Mouse (Mus musculus) cerebral cortex, adult 2 months (tissue): ENCODE results near the gene Ncaph.

Experiments
- WGBS: fragments of 180-500 bp; shearing (Covaris S2); methylation state at CpG from one replicate; pipeline ENCODE4 v1.1.7; 2018; 5-methylcytosine and 5-hydroxymethylcytosine counted together

The Ncaph gene

DNA sequence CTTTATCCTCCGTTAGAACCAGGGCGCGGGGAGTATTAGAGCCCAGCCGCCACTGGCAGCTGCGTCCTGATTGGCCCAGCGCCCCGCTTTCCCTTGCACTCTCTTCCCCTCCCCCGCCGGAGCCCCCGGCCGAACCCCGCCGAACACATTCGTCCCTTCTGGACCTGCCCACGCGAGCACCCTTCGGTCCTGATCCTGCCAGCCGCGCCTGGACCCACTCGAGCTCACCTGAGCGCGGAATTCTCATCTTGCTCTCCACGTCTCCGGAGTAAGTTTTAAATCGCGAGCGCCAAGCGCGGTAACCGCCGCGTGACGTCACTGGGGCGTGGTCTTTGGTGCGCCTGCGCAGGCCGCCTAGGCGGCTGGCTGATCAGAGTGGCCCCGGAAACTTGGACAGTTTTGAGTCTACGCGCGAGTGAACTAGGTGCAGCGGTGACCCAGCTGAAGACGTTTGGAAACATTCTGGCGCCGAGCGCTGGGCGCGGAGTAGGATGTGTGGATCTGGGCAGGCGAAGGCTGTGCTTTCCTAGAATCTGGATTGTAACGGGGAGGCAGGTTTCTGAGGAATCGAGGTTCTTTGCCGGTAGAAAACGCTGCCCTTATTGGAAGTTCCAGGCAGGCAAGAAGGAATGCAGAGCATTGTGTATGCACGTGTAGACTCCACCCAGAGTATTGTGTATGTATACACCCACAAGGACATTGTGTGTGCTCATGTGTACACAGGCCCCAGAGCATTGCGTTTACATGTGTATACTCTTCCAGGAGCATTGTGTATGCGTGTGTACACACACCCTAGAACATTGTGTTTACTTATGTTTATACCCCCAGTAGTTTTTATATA, at the start of gene Ncaph:
TSS of gene Ncaph (minus strand) at position 334 of the 841 bp plus-strand sequence.
- WGBS: under 1% methylated on average over 57 of the region's 57 CpGs

DNA sequence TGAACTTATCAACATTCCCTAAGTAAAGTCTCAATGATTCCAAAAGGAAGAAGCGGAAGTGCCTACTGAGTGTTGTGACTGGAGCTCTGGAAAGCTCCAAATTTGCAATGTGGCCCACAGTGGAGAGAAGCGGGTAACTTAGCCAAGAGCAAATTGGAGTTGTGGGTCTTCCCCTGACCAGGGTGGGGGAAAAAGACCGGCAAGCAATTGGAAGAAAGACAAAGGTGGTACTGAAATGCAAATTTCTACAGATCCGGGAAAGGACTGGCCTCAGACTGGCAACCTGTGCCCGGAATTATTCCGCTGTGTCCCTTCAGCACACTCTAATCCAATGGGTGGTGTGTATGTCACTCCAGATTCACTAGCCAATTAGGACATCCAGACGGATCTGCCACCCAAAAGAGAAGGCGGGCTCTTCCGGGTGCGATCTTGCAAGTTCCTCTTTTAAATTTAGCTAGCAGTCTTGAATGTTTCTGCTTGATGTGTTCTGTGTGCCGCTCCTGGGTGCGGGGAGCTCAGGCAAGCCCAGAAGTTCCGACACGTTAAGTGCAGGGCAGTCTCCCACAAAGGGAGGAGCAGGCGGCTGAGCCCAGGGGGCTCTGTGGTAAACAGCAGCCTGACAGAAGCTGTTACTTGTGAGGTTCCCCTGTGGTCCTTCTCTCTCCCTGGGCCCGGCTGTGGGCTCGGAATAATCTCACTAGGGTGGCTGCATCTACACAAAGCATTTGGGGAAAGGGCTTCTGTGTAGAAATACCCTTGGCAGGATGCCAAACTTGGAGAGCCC, 49.0 kb upstream of the Ncaph start:
- WGBS: under 1% methylated on average over 17 of the region's 17 CpGs

DNA sequence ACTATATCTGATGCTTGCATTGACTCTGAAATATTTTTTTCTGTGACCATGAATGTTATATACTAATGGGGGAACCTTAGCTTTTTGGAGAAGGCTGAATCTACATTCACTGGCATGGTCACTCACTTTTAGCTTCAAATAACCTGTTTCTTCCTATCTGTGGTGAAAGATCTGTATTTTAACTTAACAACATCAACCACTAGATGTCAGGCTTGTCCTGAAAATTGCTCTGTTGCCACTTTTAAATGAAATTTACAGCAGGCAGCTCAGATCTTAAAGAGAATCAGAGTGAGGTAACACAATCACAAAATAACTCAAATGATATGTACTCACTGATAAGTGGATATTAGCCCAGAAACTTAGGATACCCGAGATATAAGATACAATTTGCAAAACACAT, 32.5 kb upstream of the Ncaph start:
- 6% methylated on average over 1 of the region's 1 CpGs for WGBS

DNA sequence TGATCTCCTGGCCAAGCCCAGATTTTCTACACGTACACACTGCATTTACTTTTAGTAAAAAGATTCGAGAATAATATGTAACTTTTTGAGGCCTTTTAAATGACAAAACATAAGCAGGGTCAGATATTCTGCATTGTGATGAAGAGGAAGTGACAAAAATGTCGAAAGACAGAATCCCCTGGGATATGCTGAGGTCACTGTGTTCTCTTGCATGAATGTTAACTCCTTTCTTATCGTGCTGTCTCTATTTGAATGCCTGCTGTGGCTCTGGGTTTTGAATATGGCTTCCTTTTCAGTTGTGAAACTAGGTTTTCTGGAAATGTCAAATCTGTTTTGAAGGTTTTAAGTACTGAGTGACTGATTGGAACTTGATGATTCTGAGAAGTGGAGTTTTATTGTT, 31.9 kb upstream of the Ncaph start:
- 66% methylated on average over 4 of the region's 4 CpGs for WGBS

DNA sequence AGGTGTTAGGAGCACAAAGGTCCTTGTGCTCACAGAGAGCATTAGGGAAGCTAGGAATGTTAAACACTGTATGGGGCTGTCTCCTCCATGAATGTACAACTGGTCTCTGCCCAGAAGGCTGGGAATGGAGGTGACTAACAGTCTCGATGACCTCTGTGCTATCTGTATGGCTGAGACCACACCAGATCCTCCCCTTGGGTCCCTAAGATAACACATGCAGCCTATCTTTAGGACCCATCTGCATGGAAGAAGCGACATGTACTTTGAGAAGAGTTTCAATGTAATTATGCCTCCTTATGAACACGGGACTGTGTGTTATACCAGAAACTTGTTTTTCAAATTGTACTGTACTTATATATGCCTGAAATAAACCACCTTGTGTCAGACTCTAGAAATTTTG, 11.9 kb upstream of the Ncaph start:
- 87% methylated on average over 3 of the region's 3 CpGs for WGBS

DNA sequence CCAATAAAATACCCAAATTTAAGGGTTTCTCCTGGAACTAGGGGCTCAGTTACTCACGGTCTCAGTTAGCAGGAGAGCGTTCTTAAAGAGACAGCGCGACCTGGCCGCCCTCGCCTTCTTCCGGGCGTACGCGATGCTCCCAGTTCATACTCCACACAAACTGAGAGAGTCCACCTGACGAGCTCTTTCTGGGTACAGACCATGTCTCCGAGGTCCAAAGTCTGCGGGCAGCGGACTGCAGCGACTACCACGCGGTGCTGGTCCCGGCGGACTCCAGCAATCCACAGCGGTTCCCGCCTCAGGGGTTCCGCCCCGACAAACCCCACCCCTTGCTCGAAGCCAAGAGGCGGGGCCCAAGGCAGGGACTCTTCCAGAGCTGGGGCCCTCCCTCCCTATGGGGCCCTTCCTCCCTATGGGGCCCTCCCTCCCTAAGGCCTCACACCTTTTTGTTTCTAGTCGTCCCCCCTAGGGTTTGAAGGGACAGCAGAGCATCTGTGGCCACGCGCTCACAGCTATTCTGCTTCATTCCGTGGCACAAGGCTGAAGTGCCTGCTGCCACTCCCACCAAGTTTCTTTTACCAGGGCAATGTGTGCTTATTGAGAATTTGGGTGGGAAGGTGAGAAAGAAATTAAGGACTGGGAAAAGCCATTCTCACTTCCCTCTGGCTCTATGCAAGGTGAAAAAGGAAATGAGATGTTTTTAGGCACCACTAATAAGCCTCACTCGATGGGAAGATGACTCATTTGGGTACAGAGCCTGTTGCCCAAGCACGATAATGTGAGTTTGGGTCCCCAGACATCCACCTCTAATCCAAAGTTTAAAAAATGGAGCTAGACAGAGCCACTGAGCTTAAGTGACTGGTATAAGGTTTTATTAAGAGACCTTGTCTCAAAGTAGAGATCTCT, 9.7 kb upstream of the Ncaph start, which contains the start of gene Itpripl1:
TSS of gene Itpripl1 (minus strand) at position 285 of the 906 bp plus-strand sequence.
- WGBS: 4% methylated on average over 31 of the region's 31 CpGs

DNA sequence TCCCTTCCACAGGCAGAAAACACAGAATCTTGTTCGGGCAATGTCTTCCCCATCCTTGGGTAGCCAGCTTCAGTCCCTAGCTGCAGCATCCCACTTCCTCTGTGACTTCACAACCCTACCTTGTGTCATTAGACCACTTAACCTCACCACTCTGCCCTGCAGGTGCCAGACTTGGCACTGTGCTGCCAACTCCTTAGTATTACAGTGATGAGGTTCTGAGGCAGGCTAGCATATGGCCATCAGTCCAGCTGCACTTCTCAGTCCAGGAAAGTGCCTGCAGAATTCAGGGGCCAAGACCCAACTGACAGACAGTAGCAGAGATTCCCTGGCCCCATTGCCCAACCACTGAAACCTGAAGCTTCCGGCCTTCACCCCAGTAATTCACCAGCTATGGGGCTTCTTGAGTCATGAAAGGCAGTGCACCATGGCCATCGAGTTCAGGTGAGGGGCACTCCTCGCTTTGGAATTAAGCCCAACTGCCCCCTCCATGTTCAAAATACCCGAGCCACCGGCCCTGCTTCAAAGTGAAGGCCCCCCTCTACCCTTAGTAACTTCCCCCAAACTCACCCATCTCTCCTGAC, 8.9 kb upstream of the Ncaph start:
- 28% methylated on average over 6 of the region's 6 CpGs for WGBS

DNA sequence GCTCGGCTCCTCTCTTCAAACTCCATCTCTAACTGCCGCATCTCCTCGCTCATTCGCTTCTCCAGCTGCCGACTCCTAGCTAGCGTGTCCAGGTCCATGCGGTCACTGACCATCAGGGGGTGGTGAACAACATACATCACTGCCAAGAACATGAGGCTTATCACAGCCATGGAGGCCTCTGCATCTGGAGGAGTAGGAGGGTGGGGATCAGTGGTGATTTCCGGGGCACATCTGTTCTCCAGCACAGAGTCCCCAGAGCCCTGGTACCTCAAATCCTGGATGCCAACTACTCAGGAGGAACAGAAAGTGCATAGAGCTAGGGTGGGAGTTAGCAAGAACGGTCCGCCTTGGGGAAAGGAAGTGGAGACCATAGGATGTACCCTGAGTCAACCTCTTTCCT, 8.3 kb upstream of the Ncaph start:
- WGBS: 81% methylated on average over 10 of the region's 10 CpGs

DNA sequence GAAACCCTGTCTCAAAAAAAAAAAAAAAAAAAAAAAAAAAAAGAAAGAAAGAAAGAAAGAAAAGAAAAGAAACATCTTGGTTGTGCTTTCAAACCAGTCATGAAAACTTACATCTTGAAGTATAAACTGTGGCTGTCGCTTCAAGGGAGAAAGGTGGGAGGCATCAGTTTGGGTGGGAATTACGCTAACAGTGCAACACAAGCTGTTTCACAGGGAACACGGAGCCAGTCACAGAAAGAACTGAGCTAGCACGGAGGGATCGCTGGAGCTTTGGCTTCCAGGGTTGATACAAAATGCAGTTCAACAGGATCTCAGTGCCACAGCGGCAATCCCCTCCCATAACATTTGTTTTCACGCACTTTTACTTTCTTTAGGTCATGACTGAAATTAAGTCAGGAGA, 6.3 kb upstream of the Ncaph start:
- 62% methylated on average over 7 of the region's 7 CpGs for WGBS

DNA sequence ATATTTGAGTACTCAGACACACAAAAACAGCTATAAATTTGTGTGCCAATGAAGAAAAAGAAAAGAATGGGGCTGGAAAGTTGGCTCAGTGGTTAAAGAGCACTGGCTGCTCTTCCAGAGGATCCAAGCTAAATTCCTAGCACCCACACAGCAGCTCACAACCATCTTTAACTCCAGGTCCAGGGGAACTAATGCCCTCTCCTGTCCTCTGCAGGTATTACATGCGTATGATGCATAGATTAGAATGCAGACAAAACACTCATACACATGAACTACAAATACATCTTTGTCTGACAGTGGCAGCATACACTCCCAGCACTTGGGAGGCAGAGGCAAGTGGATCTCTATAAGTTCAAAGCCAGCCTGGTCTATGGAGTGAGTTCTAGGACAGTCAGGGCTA, 5.9 kb upstream of the Ncaph start:
- 96% methylated on average over 1 of the region's 1 CpGs for WGBS

DNA sequence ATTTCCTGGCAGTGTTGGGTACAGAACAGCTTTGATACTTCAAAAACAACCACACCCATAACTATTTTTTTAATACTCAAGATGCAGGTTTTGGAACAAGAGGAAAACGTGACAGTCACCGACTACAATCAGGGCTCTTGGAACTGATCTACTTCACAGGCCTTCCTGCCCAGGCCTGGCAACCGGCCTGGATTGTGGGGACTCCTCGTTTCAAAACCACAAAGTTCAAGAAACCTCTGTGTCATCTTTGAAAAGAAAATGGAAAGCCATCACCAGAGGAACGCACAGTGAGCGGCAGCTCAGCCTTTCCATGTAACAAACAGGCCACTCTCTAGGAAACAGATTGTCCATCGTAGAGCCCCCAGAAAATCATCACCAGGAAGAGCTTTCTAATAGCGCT, 5.3 kb upstream of the Ncaph start:
- WGBS: 83% methylated on average over 8 of the region's 8 CpGs

DNA sequence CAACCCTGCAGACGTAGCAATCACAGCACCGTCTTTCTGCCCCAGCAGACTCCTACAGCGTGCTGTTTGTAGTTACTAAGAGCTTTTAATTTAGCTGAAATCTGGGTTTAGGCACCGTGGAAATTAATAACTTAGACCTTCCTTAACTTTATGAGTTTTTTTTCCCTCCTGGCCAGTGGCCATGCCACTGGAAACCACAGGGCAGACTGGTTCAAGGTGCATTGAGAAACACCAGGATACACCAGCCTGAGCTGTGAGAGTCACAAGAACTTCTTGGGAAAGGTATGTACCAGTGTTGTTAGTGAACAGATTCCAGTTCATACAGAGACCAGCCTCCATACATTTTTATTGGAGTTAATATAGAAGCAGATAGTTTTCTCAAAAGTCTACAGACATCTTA, 4.7 kb upstream of the Ncaph start:
- 86% methylated on average over 4 of the region's 4 CpGs for WGBS

DNA sequence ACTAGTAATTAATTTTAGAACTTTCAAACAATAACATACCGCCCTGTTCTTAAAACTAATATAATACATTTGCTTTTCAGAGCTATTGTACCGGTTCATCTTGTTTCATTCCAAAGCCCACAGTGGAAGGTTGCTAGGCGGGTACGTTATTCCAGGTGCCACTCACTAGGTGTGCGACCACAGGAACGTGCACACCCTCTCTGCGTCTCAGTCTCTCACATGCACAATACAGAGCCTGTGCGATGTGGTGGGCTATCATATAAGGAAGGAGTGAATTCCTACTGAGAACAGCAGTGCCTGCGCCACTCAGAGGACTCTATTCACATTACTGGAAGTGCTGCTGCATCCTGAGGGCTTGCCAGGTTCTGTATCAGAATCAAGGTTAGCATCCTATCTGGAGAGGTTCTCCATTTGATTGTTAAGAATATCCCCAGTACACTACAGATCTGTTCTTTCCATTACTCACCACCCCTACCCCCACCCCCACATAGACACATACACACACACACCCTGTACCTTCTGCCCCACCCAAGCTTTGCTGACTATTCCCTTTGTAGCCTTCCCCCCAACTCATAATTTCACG, 4.2 kb upstream of the Ncaph start:
- WGBS: 70% methylated on average over 10 of the region's 10 CpGs

DNA sequence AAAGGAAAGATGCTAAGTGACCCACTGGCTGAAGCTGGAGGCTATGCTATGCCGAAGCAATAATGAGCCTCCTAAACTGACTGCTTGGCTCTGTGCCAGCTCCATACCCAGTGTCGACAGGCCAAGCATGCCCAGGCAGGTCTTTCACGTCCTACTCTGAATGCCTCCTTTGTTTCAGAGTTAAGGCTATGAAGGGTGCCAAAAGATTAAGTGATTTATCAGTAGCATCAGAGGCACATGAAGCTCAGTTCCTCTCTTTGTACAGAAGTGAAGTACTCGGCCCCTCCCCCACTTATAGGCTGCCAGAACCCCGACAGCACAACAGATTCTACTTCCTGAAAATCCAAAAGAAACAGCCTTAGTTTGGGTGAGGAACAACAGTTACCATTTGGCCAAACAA, 3.2 kb upstream of the Ncaph start:
- 13% methylated on average over 5 of the region's 5 CpGs for WGBS

DNA sequence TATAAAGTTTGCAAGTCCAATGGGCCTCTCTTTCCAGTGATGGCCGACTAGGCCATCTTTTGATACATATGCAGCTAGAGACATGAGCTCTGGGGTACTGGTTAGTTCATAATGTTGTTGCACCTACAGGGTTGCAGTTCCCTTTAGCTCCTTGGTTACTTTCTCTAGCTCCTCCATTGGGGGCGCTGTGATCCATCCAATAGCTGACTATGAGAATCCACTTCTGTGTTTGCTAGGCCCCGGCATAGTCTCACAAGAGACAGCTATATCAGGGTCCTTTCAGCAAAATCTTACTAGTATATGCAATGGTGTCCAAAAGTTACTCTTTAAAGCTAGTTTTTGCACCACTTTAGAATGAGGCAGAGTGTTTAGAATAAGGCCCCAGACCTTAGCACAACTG, 1.5 kb upstream of the Ncaph start:
- 40% methylated on average over 3 of the region's 3 CpGs for WGBS

DNA sequence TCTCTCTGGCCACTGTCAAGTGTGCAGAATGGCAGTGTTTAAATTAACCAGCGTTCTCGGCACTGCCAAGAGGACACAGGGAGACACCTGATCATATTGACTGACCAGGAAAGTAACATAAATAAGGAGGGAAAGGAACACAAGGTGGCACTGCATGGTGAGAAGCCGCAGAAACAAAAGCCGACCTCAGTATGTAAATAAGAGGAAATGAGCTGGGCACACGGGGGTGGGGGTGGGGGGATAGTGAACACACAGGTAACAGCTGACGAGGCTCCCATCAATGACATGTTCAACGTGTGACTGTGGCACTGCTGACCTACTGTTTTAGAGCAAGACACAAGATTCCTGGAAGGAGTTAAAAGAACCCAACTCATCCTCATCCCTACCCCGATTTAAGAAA, 2.4 kb downstream of the Ncaph start:
- WGBS: 62% methylated on average over 8 of the region's 8 CpGs

DNA sequence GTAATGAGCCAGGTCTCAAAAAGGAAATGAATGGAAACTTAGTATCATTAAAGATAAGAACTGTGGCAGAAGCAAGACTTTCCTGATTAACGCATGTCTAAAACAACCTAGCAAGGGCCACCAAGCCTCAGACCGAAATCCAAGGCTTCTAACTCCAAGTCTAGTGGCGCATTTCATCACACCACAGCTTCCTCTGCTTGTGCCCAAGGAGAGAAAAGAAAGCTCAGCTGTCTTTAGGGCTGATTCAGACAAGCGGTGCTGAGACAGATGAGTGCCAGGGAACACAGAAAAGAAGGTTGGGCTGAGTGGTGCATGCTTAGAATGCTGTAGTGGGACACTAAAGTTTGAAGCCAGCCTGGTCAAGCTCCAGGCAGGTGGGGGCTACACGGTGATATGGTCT, 4.8 kb downstream of the Ncaph start:
- 70% methylated on average over 5 of the region's 5 CpGs for WGBS

DNA sequence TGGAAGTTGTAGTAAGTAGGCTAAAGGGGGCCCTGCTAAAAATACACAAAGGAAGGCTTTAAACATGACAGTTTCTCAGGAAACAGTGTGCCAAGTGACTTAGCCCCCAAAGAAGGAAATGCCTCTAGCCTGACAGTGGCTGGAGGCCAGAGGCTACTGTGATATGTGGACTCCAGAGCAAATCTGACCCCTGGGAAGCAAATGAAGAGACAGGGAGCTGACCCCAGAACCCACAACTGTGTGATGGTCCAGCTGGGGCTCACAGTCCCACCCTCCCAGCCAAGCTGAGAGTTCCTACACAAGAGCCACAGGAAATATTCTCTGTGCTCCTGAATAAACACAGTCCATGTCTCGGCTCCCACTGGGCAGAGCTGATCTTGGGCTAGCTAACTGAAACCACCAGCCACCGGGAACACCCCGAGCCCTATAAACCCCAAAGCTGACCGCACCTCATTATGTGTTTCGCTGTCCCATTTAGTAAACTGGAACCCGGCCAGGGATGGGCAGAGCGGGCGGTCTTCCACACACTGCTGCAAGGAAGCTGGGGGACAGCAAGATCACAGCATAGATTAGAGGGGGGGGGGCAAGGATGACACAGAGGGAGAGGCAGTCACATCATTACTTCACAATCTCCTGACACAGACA, 12.0 kb downstream of the Ncaph start:
- 60% methylated on average over 8 of the region's 8 CpGs for WGBS

DNA sequence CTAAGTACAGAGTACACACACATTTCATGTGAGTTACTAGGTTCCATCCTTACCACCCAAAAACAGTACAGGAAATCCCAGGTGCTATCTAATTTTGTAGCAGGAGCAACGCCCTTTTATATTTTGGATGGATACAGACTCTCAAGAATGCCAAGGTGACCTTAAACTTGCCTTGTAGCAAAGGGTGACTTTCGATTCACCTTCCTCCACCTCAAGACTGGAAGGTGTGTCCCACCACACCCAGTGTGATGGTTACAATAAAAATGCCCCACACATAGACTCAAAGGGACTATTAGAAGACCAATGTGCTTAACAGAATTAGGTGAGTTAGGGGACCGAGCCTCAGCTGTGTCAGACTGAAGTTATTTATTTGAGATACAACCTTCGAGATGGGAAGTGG, 24.8 kb downstream of the Ncaph start:
- WGBS: 93% methylated on average over 4 of the region's 4 CpGs

DNA sequence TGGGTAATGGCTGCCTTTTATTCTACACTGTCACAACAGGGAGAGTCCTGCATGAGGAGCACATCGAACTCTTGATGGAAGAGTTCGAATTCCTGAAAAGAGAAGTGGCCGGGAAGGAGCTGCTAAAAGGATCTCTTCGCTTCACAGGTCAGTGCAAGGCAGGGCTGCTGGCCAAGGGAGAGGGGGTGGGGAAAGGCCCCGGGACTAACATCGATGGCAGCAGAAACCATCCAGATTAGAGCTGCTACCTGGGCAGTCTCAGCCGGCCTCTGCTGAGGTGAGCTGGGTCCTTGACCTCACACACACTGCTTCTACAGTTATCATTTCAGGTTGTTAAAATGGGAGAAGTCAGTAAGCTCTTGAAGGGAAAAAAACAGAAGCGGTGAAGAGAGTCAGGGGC, 41.8 kb downstream of the Ncaph start:
- 82% methylated on average over 8 of the region's 8 CpGs for WGBS

DNA sequence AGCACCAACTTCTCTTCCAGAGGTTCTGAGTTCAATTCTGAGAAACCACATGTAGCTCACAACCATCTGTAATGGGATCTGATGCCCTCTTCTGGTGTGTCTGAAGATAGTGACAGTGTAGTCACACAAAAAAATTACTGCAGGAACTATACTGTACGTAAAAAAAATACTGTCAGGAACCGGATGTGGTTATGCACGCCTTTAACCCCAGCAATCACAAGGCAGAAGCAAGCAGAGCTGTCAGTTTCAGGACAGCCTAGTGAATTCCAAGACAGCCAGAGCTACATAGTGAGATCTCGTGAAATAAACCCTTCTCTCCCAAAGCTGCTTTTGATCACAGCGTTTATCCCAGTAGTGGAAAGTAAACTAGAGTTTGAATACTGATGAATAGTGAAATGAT, 47.5 kb downstream of the Ncaph start:
- 89% methylated on average over 5 of the region's 5 CpGs for WGBS
